Mouse (Mus musculus): ENCODE data around the gene Kcnq2. TPM values are rescaled to one million over a fixed set of nuclear protein-coding genes. Genes with fewer than 3 reads are reported as not detected.

The Kcnq2 gene
- total RNA-seq, 1 experiment, result 4.6 TPM

- Histone ChIP-seq H3K4me1 (ENCODE audit: control insufficient read depth in 2 of 2, insufficient read depth in 2 of 2, low read length in 2 of 2, poor library complexity in 1 of 2) (peaks cover 4 to 26% of the 10 kb centered on the region in 2 experiments; a peak in 3 of 4 replicates), H3K27ac (ENCODE audit: insufficient read depth, low read depth, low read length, poor library complexity, severe bottlenecking) (no peak within 1 kb of the TSS), H3K36me3 (ENCODE audit: control insufficient read depth, insufficient read depth, low read length, poor library complexity, severe bottlenecking) (no peaks in the 10 kb centered on the region), H3K9me3 (ENCODE audit: control insufficient read depth, insufficient read depth, low read depth, low read length) (no peaks in the 10 kb centered on the region), H3K4me3 (ENCODE audit: insufficient read depth in 1 of 2, low read depth in 1 of 2, low read length in 2 of 2, poor library complexity in 1 of 2, severe bottlenecking in 1 of 2) (no peak within 1 kb of the TSS), H3K9ac (ENCODE audit: insufficient read depth, low read depth, low read length, poor library complexity, severe bottlenecking) (no peak within 1 kb of the TSS; the same call in 1 of the 2 replicates)
- in situ Hi-C loops (cut with MboI; ENCODE audit: low sequenced_read_pairs in 2 of 2, unreplicated experiment in 2 of 2), result no loop called here
- no peak for TF ChIP-seq CHD2 (IDR thresholded peaks at IDR 0.05; ENCODE audit: low read depth, low read length)
- TF ChIP-seq ZC3H11A (IDR thresholded peaks at IDR 0.05; ENCODE audit: borderline replicate concordance, low read depth, low read length), result no peak
- DNase-seq (ENCODE audit: low read depth, low spot score), result no peak
These were observed 91.7 kb downstream of the Kcnq2 start, which contains the start of gene Chrna4 for GRCm38 (mm10) chr2:181043437-181043836. TSS of gene Chrna4 (minus strand) at chr2:181043546.

- Histone ChIP-seq H3K36me3 (ENCODE audit: control insufficient read depth, insufficient read depth, low read length, poor library complexity, severe bottlenecking) (no peaks in the 10 kb centered on the region), H3K9me3 (ENCODE audit: control insufficient read depth, insufficient read depth, low read depth, low read length) (no peaks in the 10 kb centered on the region), H3K27ac (ENCODE audit: insufficient read depth, low read depth, low read length, poor library complexity, severe bottlenecking) (no peak overlapping the region), H3K4me3 (ENCODE audit: insufficient read depth in 1 of 2, low read depth in 1 of 2, low read length in 2 of 2, poor library complexity in 1 of 2, severe bottlenecking in 1 of 2) (no peak overlapping the region), H3K4me1 (ENCODE audit: control insufficient read depth in 2 of 2, insufficient read depth in 2 of 2, low read length in 2 of 2, poor library complexity in 1 of 2) (peaks cover 4 to 27% of the 10 kb centered on the region in 2 experiments; a peak in 3 of 4 replicates), H3K9ac (ENCODE audit: insufficient read depth, low read depth, low read length, poor library complexity, severe bottlenecking) (no peak overlapping the region; the same call in 1 of the 2 replicates)
- no peak for TF ChIP-seq CHD2 (IDR thresholded peaks at IDR 0.05; ENCODE audit: low read depth, low read length)
- no peak for TF ChIP-seq ZC3H11A (IDR thresholded peaks at IDR 0.05; ENCODE audit: borderline replicate concordance, low read depth, low read length)
- TF ChIP-seq MAFK (IDR thresholded peaks at IDR 0.05; ENCODE audit: insufficient read depth, low read depth, low read length), result no peak
- TF ChIP-seq HCFC1 (IDR thresholded peaks at IDR 0.05; ENCODE audit: borderline replicate concordance, insufficient read depth, low read length), result no peak
- no peak for TF ChIP-seq ZNF384 (IDR thresholded peaks at IDR 0.05; ENCODE audit: low read depth, low read length)
- DNase-seq (ENCODE audit: low read depth, low spot score), result no peak
- in situ Hi-C loops (cut with MboI; ENCODE audit: low sequenced_read_pairs in 2 of 2, unreplicated experiment in 2 of 2), result no loop called here
These were observed 92.7 kb downstream of the Kcnq2 start for GRCm38 (mm10) chr2:181042376-181042775.

GRCm38 (mm10) chr2:181041941-181042340 is 93.2 kb downstream of the Kcnq2 start:
- H3K4me3 ChIP-seq (ENCODE audit: insufficient read depth in 1 of 2, low read depth in 1 of 2, low read length in 2 of 2, poor library complexity in 1 of 2, severe bottlenecking in 1 of 2), result no peak overlapping the region
- H3K9ac ChIP-seq (ENCODE audit: insufficient read depth, low read depth, low read length, poor library complexity, severe bottlenecking), result no peak overlapping the region; the same call in 1 of the 2 replicates
- no peak for DNase-seq (ENCODE audit: low read depth, low spot score)
- no peak for TF ChIP-seq HCFC1 (IDR thresholded peaks at IDR 0.05; ENCODE audit: borderline replicate concordance, insufficient read depth, low read length)
- no peak for TF ChIP-seq ZNF384 (IDR thresholded peaks at IDR 0.05; ENCODE audit: low read depth, low read length)
- 0 out of 2 replicates have a peak, but pooled peaks have one; percentile 3 for TF ChIP-seq MAFK (IDR thresholded peaks at IDR 0.05; ENCODE audit: insufficient read depth, low read depth, low read length)
- H3K4me1 ChIP-seq (ENCODE audit: control insufficient read depth in 2 of 2, insufficient read depth in 2 of 2, low read length in 2 of 2, poor library complexity in 1 of 2), result peaks cover 4 to 27% of the 10 kb centered on the region in 2 experiments; a peak in 3 of 4 replicates
- in situ Hi-C loops (cut with MboI; ENCODE audit: low sequenced_read_pairs in 2 of 2, unreplicated experiment in 2 of 2), result no loop called here
- H3K9me3 ChIP-seq (ENCODE audit: control insufficient read depth, insufficient read depth, low read depth, low read length), result no peaks in the 10 kb centered on the region
- H3K27ac ChIP-seq (ENCODE audit: insufficient read depth, low read depth, low read length, poor library complexity, severe bottlenecking), result no peak overlapping the region
- H3K36me3 ChIP-seq (ENCODE audit: control insufficient read depth, insufficient read depth, low read length, poor library complexity, severe bottlenecking), result no peaks in the 10 kb centered on the region

- H3K9me3 ChIP-seq (ENCODE audit: control insufficient read depth, insufficient read depth, low read depth, low read length), result no peaks in the 10 kb centered on the region
- H3K36me3 ChIP-seq (ENCODE audit: control insufficient read depth, insufficient read depth, low read length, poor library complexity, severe bottlenecking), result no peaks in the 10 kb centered on the region
- TF ChIP-seq ZNF384 (IDR thresholded peaks at IDR 0.05; ENCODE audit: low read depth, low read length) (no peak), ZC3H11A (IDR thresholded peaks at IDR 0.05; ENCODE audit: borderline replicate concordance, low read depth, low read length) (no peak), HCFC1 (IDR thresholded peaks at IDR 0.05; ENCODE audit: borderline replicate concordance, insufficient read depth, low read length) (no peak), MAFK (IDR thresholded peaks at IDR 0.05; ENCODE audit: insufficient read depth, low read depth, low read length) (no peak), CHD2 (IDR thresholded peaks at IDR 0.05; ENCODE audit: low read depth, low read length) (no peak)
- no peak overlapping the region for H3K9ac ChIP-seq (ENCODE audit: insufficient read depth, low read depth, low read length, poor library complexity, severe bottlenecking)
- DNase-seq (ENCODE audit: low read depth, low spot score), result no peak
- peak overlapping the region; percentile 64 to 65; a peak in 3 of 4 replicates for H3K4me3 ChIP-seq (ENCODE audit: insufficient read depth in 1 of 2, low read depth in 1 of 2, low read length in 2 of 2, poor library complexity in 1 of 2, severe bottlenecking in 1 of 2)
- H3K4me1 ChIP-seq (ENCODE audit: control insufficient read depth in 2 of 2, insufficient read depth in 2 of 2, low read length in 2 of 2, poor library complexity in 1 of 2), result peaks cover 4 to 27% of the 10 kb centered on the region in 2 experiments; a peak in 3 of 4 replicates
- in situ Hi-C loops (cut with MboI; ENCODE audit: low sequenced_read_pairs in 2 of 2, unreplicated experiment in 2 of 2), result no loop called here
- H3K27ac ChIP-seq (ENCODE audit: insufficient read depth, low read depth, low read length, poor library complexity, severe bottlenecking), result no peak overlapping the region
These were observed 95.8 kb downstream of the Kcnq2 start for GRCm38 (mm10) chr2:181039356-181039680.

Measured in ES-E14 (cell line).